Mouse (Mus musculus) right cerebral cortex, postnatal 14 days (tissue): ENCODE data around the gene Tex22.

Experiments
- DNase-seq: peaks from one replicate; pipeline ENCODE4 v3.0.0; 2022

Gene Tex22

DNA sequence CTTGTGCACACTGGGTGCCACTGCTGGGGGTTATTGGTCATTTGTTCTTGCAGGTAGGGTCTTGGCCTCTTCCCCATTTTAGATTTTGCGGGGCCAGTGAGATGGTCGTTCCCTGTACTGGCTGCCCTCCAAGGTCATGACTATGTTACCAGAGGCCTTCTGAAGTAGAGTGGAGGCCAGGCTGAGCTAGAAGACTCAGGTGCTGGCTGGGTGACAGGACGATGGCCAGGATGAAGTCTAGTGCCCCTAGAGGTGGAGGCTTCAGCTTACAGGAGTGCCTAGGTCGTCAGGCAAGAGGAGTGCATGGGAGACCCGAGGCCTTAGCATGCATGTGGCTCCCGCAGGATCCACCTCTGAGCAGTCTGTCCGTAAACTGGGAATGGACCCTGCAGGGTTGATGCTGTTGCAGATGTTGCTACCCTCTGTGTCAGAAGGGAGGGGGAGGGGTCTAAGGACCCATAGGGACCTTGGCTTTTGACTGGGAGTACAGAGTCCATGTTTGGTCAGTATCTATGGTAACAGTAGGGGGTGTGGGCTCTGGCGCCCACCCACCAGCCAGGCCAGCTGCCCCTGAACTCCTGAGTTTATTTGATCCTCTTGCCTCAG lies 29.6 kb downstream of the Tex22 start:
- peak; percentile 22 for DNase-seq

DNA sequence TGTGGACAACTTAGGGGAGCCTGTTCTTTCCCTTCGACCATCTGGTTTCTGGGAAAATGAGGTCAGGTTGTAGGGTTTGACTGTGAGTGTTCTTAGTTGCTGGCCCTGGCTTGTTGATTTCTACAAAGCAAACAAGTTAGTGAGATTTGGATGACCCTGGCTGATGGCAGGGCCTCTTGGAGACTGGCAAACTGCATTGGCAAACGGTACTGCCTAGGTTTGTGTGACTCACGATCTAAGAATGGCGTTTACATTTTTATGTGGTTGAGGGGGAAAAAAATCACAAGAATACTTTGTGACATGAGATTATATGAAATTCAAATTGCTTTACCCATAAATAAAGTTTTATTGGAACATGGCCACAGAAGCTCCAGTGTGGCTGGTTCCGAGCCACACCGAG lies 32.1 kb downstream of the Tex22 start:
- DNase-seq = no peak

DNA sequence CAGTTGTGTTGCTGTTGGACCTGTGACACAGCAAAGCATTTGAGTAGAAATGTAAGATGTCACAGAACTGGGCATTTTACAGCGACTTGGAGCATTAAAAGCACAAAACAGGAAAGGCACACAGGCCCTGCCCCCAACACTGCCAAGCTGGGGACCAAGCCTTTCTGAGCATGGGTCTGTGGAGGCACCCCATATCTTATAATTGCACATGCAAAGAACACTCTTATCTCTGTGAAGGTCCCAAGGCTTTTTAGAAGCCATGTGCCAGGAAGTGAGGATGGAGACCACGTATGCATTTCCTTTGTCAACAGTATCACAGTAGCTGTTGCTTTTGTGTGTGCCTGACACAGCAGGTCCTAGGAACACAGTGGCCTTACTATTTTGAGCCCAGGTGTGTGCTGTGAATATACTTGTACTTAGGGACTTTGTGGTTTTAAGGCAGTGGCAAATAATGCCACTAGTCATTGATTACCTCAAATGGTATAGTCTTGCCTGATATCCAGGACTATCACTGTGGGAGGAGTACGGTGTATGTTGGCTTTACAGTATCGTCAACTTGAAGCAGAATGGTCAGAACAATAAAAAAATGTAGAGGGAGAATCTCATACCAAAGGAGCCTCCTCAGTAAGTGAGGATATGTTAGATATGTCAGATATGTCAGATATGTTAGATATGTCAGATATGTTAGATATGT lies 33.3 kb downstream of the Tex22 start:
- no peak for DNase-seq

DNA sequence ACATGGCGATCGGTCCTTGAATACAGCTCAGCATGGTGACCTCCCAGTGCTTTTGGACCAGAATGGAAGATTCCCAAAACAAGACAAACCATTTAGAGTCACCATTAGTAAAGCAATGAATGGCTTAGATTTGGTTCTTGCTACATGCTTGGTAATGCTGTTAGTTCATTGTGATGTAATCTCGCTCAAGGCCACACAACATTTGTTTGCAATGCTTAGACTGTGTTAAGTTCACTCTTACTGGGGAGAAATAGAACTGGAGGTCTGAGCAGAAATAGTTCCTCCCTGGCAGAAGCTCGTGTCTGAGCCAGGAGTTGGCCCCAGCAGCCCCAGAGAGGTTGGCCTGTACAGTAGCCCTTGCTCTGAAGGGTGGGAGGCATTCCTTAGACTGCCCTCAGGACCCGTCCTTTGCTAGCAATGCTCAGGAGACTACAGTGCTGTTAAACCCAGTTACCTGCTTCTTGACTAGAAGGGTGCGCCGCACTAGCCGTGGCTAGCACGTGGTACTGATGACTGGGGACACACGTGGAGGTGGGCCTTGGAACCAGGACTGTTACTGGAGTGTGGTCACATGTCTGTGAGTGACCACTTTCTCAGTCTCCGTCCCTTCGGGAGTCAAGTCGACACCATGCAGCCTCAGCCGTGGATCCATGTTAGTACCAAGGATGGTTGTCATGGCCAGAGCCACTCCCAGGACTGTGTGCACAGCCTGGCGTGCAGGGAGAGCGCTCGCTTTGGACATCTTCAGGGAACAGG lies 34.4 kb downstream of the Tex22 start:
- no peak for DNase-seq

DNA sequence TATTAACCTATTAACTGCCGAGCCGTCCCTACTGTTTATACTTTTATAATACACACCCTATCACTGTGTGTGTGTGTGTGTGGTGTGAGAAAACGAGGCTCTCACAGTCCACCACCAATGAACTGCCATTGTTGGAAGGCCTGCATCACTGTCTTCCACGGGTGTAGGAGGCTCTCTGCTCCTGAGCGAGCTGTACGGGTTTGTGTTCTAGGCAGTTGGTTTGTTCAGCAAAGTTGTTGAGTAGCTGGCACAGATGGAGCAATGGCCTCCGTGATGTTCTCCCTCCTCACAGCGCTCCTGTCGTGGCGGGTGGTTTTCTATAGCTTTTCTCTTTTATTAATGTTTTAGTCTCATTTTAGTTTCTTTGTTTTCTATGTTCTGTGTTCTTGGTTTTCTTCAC lies 35.5 kb downstream of the Tex22 start:
- no peak for DNase-seq

DNA sequence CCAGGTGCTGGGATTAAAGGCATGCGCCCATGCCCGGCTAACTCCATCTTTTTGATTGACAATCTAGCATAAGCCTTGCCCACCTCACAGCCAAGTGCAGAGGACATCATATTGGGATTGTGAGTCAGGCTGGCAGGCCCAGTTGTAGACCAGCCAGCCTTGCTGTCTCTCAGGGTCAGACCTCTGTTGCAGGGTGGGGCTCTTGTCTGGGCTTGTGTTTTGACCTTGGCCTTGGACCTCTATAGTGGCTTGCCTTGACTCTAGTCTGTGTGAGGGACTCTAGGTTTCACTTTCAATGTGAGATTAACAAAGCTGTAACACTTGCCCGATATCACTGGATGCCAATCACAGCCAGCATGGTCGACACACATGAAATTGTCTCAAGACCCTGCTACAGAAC lies 39.8 kb downstream of the Tex22 start:
- no peak for DNase-seq

DNA sequence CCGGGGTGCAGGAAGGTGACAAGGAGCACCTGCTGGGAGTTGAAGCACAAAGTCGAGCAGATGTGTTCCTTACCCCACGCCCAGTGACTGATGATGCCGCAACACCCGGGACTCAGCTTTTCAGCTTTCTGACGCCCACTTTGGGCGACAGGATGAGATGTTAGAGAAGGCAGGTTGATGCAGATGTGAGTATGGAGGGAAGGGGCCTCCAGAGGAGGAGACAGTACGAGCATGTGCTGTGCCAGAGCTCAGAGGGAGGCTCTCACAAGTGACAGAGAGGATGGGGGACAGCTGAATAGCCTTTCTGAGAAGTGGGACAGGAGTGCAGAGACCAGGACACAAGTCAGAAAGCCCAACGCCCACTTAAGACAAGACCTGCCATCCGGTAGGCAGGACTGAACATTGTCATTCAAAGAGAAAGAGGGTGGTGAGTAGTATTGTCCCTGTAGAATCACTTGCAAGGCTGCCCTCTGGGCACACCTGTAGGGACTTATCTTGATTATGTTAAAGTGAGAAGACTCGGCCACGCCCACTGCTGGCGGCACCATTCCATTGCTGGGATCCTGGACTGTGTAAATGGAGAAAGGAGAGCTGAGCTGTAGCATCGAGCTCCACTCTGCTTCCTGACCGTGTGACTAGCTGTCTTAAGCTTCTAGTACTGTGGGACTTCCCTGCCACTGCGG lies 40.7 kb downstream of the Tex22 start:
- no peak for DNase-seq

DNA sequence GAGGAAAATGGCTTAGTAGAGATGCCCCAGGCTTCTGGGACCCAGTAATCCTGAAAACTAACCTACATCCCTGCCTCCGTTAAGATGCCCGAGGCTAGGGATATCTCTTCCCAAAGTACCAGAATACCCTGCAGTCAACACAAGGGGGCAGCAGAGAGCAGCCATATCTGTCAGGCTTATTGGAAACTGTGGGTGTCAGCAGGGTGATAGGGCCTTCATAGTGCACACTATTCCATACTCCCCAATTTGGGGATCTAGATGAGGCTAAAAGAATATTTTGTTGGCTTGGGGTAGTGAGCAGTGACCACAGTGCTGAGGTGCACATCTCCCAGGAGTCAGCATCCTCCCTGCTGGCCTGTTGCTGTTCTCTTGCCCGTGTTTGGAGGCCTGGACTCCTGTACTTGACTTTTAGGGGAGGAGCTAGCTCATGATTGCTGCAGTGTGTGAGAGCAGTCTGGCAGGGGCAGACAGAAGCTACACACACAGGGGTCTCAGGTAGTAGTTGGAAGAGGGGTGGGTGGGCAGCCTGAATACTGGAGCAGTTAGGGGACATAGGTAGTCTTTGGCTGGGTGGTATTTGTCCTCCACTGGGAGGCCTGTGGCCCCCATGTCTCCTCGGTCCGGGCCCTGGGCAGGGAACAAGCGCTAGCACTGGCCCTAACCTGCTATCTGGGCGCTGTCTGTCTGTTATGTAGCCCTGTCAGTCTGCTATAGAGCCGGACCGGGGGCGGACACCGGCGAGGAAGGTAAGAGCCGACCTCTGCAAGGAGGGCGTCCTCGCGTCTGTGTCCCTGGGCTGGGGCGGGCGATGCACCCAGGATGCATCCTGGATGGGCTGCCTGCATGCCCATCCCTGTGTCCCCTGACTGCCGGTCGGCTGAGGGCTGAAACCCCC lies 45.5 kb downstream of the Tex22 start:
- peak; percentile 81 for DNase-seq

DNA sequence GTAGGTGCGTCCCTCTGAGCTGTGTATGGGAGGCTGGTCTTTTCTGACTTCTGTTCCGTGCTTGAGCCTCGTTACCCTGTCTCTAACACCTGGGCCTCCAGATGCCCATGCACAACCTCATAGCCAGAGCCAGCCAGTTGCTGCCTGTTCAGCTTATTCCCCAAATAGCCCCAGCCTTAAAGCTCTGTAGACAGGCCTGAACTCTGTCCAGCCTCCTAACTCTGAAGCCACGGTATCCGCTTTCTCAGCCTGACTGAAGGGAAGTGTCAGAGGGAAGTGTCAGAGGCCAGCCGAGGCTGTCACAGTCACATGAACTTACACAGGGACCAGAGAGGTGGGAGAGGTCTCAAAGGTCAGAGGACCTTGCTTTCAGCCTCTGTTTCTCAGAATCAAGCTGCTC lies 50.4 kb downstream of the Tex22 start:
- no peak for DNase-seq

DNA sequence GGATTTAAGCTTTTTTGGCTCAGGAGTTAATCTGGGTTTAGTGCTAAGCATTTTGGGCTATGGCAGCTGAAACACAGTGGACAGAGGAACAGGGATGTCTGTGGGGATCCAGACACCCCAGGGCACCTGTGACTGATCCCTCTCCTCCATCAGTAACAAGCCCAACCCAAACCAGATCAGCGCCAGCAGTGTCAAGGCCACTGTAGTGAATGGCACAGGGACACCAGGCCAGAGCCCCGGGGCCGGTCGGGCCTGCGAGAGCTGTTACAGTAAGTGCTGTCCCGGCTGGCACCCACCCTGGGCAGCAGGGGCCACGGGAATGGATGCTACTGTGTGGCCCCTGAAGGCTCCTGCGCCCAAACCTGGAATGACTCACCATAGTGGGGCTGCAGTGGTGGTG lies 56.4 kb downstream of the Tex22 start:
- no peak for DNase-seq

DNA sequence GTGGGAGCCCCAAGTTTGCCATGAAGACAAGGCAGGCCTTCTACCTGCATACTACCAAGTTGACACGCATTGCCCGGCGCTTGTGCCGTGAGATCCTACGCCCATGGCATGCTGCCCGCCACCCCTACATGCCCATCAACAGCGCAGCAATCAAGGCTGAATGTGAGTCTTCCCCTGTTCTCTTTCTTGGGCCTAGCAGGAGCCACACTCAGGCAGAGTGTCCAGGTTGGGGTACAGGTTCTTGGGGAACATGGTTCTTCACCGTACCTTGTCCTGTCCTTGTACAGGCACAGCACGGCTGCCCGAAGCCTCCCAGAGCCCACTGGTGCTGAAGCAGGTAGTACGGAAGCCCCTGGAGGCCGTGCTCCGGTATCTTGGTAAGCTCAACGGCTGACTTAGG lies 57.3 kb downstream of the Tex22 start:
- DNase-seq = no peak

DNA sequence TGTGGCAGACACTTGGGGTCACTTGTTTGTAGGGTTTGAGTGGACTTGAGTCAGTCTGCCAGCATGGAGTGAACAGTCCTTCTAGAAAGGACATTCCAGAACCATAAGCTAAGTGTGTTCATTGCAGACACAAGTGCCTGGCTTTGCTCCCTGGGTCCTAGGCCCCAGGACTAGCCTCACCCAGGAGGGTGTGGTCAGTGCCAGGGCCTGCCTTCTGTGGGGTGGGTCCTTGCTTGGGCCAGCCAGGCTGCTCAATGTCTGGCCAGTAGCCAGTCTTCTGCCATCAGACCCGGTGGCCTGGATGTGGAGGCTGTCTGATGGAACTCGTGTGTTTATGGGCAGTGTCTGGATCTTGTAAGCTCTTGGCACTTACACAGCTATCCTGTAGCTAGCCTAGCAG lies 58.3 kb downstream of the Tex22 start:
- no peak for DNase-seq

DNA sequence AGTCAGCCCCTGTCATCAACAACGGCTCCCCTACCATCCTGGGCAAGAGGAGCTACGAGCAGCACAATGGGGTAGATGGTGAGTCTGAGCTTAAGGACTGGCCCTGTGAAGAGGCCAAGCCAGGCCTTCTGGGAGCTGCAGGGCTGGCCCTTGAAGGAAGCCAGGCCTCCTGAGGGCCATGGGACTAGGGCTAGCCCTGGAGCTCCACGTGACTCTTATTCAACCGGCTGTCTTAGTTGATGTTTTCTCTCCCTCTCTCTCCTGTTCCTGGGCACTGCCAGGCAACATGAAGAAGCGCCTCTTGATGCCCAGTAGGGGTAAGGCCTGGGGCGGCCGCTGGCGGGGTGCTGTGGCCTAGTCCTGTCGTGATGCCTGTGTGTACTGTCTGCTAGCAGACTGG lies 59.0 kb downstream of the Tex22 start:
- DNase-seq = no peak

DNA sequence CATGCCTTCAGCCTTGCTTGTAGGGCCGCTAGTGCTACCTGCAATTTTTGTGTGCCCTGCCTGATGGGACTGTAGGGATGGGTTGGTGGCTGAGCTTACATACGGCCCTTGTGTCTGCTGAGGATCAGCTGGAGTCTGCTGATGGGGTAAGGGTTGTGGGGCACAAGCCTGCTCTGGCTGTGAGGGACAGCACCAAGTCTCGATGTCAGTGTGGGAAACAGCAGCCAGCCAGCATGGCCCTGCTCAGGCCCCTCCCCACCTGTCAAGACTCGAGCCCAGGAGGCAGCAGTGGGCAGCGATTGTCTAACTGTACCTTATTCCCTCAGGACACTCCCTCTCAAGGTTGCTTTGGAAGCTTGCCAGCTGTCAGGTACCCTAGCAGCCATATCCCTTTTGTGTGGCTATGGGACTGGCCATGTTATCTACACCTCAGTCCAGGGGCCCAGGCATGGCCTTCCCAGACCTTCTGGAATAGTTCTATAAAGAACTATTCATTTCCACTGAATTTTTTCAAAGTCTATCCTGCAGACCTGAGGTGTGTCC lies 59.6 kb downstream of the Tex22 start:
- no peak for DNase-seq

DNA sequence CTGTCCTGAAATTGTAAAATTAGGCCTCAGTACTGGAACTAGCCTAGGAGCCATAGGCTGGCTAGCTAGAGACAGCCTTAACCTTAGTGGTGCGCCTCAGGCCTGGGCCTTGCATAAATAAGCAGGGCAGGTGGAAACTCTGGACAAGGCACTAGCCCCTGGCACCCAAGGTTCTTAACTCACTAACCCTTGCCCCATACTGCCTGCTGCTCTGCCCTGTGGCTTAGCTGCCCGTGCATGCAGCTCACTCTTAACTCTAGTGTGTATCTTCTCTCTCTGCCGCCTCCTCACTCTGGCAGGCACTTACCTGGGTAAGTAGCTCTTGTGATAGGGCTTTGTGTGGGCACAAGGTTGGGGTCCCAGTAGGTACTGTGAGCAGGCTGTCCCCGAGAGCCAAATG lies 60.2 kb downstream of the Tex22 start:
- DNase-seq = no peak

DNA sequence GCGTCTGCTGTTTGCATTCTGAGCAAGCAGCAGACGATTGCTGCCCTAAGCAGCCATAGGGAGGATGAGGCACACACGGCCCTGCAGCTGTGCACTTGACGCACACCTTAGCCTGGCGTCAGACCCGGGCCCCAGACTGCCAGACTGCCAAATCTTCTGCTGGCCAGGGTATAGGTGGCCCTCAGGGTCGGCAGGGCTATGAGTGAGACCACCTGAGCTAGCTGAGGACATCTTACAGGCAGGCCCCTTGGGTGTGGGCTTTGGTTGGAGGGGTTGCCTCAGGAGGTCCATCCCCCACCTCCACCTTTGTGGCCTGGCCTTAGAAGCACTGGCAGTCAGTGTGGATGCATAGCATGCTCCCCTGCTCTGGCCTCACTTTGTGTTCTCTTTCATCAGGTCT lies 61.1 kb downstream of the Tex22 start:
- DNase-seq = no peak

DNA sequence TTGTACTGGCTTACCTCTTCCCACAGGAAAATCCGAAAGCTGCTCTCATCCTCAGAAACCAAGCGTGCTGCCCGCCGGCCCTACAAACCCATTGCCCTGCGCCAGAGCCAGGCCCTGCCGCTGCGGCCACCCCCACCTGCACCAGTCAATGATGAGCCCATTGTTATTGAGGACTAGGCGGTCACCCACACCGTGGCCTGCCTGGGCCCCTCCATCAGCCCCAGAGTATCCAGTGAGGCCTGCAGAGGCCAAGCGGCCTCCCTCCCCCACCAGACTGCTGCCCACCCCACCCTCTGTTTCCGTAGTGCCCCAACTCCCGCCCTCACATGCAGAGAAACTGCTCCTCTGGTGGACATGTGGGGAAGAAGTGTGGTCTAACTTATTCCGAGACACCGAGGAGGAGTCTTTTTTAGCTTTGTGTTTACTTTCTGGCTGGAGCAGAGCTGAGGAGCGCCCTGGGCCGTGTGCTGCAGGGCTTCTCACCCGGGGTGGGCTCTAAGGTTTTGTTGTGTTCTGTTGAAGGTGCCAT lies 62.3 kb downstream of the Tex22 start:
- DNase-seq = no peak

DNA sequence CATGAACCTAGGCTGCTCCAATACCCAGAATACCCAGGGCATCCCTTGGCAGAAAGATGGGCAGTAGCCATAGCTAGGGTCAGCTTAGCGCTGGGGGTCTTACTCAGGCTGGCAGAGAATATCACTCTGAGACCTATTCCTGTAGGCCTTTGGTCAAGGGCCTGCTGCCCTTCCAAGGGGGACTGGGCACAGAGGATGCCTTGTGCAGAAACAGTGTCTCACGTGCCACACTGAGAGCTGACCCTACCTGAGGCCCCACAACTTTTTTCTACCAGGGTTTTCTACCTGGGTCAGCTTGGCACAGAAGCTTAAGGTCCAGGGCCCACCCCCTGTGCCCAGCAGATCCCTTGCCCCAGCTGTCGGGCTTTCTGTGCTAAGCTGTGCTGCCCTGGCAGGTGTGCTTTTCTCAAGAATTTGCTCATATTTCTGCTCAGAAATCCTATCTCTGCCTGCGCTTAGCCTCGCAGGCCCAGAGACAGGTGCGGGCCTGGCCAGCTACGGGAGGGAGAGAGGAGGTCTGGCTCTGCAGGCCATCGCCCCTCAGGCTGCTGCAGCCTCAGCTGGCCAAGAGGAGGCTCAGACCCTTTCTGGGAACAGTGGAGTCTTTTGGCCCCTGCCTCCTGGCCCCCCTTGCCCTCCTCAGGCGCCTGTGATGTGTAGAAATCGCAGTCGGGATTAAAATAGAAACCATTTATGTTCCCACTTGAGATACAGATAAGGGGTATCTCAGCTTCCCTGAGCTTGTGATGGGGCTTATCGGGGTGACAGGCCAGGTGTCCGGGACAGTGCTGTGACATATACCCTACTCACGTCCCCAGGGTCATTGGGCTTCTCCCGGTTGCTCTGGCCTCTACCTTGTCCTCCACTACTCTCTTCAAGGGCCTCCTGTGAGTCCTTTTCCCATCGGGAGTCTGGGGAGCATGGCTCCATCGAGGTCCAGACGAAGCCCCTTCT lies 63.2 kb downstream of the Tex22 start:
- no peak for DNase-seq

DNA sequence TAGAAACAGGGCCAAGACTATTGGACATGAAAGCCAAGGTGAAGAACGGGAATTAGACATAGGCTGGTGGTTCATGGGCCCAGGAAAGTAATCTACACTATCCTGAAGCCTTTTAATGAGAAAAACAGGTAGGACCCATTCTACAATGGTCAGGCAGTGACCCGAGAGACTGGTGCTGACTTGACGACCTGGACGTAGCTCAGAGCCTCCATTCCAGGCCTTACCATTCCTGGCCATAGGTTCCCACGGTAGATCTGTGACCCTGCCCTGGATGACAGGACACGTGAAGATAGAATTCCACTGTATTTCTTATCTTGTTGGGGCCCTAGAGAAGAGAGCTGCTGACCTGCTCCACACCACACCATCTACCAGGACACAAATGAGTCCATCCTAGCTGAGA lies 64.0 kb downstream of the Tex22 start:
- no peak for DNase-seq
